Mouse (Mus musculus): ENCODE results near the gene Gm17660. TPM values are rescaled to one million over a fixed set of nuclear protein-coding genes. Genes with fewer than 3 reads are reported as not detected.
A peak's percentile ranks its signal among the peaks of the same experiment; 100 is the strongest.

Gene Gm17660
- not detected for total RNA-seq (2022)

DNA sequence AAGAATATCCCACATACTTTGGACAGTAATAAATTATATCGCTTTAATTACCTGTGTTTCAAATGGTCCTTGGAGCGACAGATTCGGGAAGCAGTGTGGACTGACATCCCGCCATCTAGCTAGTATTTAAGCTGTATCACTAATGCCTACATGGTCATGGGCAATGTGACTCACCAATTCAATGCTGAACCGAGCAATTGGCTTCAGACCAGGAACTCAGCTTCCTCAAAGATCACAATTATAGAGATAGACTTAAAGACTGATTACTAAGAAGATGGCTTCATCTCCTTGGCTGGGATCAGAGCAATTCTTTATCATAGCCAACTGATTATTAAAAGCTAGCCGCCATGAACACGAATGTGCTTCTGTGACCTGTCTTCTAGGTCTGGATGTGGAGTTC is at the start of gene Gm17660:
Gene Gm17660, minus strand, starts transcription at position 101 of the 400 bp plus-strand sequence.
- DNase-seq (ENCODE audit: low spot score): no peak

DNA sequence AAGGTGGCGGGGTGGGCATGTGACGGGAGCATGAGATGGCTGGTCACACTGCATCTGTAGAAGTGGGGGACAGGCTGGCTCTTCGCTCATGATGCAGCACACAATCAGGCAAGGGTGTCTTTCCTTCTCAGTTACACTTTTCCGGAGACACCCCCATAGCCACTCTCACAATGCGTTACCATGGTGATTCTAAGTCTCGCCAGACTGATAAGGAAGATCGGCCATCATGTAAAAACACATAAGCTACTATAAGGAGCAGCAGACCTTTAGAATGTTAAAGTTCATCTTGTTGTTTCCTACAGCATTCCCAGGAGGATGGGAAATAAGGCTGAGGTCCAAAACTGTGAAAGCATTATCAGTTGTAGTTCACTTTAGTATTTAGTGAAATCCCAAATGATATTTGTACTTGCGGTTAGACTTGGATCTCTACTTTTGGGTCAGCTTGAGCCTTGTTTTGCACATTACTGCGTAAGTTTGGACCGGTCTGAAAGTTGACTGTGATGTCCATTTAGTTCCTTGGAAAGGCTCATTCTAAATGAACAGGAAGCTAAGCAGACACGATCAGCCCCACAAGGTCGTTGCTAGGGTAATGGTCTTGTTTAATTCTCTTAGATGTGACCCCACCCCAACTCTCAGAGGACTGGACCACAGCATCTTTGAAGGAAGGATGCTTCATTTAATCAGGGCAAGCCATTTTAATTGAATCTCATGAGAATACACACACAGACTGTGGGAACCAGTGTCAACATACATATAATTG is 49.3 kb upstream of the Gm17660 start:
- peak; percentile 73 for DNase-seq (ENCODE audit: low spot score)

DNA sequence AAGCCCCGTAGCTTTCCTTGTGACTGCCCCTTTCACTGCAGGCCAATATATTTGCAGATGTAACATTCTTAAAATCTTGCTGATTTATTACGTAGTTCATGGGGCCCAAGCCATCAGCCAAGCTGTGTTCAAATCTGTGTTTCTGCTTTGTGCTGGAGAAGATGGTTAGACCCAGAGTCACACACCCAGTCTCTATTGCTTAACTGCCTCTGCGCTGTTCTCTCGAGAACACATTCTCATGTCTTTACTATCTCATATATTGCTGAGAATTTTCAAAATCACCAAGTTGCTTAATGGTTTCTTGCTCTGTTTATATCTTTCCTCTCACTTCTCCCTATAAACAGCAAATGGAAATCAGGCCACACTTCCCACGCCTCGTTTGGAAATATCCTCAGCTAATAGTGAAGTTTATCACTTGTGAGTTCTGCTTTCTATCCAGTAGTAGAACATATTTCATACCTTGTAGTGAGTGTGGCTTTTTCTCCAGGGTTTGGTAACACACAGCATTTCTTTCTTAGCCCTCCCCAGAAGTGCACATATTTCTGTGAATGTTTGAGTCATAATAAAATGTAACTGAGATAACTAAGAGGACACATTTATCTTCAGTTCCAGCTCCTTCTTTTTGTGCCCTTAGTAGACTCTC is 46.7 kb upstream of the Gm17660 start:
- peak; percentile 9 for DNase-seq (ENCODE audit: low spot score)

DNA sequence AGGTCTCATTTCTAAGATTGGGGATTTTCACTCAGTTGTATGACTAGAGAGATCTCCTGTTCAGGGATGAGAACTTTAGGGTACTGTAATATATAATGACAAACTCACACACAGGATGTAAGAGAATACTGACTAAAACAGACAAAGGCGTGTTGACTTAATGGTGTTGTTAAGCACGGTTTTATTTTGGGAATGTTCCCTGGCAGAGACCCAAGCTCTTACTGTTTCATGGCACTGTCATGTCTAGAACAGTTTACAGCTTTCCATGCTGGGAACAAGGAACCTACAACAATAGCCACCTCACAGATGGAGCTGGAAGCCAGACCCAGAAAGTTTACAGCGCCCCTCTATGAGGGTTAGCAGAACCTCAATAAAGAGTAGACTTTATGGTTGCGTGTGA is 38.5 kb upstream of the Gm17660 start:
- peak; percentile 84 for DNase-seq (ENCODE audit: low spot score)

DNA sequence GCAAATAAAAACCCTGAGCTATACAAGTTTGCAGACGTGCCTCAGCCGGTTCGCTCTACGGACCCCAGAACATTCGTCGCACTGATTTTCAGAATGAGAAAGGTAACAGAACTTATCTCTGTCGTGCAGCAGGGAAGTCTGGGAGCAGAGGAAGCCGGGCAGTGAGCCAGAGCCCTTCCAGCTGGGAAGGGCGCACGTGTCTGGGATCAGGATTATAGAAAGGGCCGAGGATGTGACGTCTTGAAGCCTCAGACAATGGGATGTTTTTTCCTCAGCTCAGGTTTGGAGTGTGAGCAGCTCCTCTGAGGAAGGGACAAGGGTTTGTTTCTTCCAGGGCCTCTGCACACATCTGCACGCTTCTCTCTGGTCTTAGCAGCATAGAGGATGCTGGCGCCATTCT is 37.7 kb upstream of the Gm17660 start:
- peak; percentile 89 for DNase-seq (ENCODE audit: low spot score)

DNA sequence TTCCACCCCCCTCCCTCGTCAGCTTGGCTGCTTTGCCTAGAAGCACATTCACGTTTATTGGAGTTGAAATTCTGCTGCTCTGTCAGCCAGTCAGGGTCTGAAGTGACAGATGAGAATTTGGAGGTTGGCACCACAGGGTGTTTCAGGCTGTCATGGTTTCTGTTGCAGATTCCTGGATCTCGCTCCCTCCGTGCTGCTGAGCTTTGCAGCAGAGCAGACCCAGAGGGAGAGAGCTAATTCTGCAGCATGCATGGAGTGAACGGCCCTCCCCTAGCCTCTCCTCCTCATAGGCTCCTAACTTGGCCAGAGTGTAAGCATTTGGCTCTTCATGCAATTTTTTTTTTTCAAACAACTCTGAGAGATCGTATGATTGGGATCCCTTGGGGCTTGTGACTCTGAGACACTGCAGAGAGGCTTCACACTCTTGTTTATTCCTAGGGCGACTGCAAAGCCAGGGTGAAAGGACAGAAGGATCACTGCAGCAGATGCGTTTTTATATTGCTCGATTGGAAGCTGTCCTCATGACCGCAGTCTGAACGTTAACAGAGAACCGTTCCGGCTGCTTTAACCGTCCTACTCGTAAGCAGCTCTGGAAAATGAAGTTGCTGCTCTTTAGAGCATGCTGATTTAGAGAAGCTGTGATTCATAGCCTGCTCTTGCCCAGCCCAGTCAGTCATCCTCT is 36.2 kb upstream of the Gm17660 start, which contains the start of gene Sparcl1:
Gene Sparcl1, minus strand, starts transcription at position 243 of the 682 bp plus-strand sequence.
- peak; percentile 81 for DNase-seq (ENCODE audit: low spot score)

DNA sequence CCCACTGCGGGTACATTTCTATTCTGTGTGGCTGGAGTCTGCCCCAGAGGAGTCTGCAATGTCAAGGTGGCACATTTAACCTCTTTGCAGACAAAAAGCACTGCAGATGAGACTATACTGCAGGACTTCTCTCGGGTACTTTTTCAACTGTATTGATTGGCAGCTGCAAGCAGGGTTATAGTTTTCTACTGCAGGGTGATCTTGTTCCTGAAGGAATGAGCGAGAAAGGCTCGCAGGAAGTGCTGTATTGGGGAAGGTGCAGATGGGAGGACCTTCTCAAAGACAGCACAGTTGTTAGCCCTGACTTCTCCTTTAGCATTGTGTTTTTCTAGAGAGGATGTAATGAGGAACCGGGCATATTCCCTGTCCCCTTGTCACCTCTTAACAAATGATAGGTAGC is 35.1 kb upstream of the Gm17660 start:
- peak; percentile 40 for DNase-seq (ENCODE audit: low spot score)

DNA sequence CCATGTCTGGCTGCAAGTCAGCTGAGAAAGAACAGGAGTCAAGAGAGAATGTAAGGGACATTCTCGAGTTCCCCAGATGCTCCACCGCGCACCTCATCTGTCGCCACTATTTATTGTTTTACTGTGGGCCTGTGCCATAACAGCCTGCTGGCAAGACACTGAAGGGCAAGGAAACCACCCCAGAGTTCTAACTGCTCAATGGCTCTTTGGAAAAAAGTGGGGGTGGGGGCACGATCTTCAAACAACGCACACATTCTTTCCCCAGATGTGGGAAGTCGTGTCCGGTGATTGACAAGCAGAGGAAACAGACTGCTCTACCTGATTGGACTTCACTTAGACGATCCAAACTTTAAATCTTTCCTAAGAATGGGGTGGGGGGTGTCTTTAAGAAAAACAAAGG is 34.6 kb upstream of the Gm17660 start:
- DNase-seq (ENCODE audit: low spot score): peak; percentile 65

DNA sequence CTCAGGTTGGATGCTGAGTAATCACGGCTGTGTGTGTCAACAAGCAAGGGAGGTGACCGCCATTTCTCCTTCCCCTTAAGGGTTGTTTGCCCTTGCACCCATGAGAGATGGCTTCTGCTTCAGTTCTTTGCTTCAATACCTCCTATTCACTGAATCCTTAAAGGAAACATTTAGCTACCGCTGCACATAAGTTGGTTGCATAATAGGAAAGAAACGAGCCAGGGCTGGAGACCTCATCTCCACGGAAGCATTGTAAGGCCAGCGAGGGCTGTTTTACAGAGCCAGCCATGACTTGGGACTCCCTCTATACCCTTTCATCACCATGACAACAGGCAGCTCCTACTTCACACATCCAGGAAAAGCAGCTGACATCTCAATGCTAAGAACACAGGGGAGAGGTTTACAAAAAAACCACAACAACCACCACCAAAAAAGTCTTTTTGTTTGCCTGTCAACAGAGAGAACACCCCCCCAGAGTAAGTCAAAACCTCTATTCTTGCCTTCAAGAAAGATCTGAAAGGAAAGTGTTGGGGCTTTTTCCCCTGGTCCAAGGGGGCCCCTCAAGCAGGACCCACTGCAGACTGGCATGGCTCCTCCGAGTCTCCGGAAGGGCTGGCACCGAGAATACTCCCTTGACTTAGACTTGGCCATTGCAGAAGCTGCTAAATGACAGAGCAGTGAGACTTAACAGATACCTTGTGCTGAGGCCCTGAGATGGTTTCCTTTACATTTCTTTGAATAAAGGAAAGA is 32.9 kb upstream of the Gm17660 start:
- DNase-seq (ENCODE audit: low spot score): peak; percentile 38

DNA sequence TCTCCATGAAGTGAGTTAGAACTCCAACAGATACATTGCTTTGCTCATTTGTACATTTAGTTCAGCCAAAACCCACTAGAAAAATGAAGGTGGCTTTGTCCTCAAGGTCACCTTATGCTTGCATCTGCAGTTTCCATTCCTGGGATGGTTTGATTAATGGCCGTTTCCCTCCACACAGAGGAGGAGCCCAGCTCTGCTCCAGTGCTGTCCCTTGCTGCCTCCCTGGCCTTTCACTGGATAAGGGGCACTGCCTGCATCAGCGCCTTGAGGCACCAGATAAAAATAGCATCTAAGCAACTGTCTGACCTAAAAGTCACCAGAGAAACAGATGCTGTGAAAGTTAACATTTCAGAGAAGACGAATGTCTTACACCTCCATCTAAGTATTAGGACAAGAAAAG is 32.1 kb upstream of the Gm17660 start:
- peak; percentile 19 for DNase-seq (ENCODE audit: low spot score)

DNA sequence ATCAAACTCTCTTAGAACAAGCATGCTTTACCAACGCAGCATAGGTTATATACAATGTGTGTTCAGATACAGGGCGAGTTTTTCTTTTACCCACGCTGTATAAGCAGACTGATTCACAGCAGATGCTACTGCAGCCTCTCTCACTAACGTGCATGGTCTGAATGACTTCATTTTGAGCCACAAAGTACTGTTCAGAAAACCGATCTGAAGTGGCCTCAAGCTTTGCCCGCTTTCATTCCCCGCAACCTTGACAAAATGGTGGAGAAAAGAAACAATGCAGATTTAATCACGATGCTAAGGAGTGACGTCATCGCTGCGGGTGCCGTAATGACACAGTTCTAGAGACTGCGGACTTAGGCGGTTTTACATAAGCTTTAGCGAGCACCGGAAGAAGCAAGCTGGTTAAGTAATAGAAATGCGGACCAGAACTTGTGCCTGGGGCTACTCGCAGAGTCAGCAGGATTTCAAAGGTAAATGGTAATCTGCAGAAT is 31.5 kb upstream of the Gm17660 start:
- DNase-seq (ENCODE audit: low spot score): peak; percentile 19

DNA sequence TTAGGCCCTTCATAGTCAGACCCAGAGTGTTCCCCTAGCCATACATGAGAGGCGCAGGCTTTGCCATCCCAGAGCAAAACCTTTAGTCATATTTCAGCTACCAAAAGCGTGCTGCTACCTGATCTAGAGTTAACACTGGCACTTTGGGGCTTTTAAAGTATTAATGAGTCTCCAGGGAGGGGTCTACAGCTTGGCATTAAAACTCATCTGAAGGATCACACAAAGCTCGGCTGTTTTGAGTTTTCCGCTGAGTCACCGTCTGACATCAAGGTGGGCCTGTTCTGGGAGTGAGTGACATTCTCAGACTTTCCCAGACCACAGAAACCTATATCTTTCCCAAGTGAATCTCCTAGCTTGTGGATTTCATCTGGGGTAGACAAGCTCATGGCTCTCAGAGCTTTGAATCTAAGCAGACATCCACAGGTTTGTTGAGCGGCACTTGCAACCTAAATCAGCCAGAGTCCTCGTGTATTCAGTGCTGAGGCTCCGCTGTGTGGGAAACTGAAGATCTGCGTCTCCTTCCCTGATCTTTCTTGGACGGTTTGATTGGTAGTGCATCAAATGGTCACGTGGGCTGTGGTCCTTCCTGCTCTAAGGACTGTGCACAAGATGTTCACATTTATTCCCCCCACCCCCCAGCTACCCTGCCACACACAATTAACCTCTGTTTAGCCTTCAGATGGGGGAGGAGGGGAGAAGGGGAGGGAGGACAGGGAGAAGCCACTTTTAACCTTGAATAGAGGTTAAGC is 30.9 kb upstream of the Gm17660 start:
- peak; percentile 19 for DNase-seq (ENCODE audit: low spot score)

DNA sequence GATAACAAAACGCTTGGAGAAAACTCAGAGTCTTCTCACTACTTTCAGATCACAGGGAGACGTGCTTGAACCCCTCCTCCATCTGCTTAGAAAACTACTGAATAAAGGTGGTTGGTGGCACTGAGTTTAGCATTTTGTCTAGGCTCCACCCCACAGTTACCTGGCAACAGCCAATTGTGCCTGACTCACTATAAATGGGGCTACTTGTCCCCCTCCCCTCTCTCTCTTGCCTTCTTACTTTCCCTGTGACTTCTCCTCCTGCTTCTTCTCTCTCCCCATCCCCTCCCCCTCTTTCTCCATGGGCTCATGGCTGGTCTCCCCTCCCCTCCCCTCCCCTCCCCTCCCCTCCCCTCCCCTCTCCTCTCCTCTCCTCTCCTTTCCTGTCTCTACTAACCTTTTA is 26.7 kb upstream of the Gm17660 start:
- DNase-seq (ENCODE audit: low spot score): no peak

DNA sequence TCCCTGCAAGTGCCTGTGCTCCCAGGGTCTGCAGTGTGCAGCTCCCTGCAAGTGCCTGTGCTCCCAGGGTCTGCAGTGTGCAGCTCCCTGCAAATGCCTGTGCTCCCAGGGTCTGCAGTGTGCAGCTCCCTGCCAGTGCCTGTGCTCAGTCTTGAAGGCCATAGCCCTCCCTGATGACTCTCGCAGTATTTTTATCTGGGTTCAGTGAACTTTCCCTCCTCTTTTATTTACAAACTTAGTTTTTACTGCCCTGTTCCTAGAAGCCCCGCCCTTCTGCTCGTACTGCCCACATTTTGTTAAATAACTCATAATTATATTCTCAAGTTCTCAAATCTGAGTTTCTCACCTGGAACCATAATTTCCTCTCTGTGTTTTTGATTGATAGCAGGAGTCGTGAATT is 25.8 kb upstream of the Gm17660 start:
- DNase-seq (ENCODE audit: low spot score): no peak

DNA sequence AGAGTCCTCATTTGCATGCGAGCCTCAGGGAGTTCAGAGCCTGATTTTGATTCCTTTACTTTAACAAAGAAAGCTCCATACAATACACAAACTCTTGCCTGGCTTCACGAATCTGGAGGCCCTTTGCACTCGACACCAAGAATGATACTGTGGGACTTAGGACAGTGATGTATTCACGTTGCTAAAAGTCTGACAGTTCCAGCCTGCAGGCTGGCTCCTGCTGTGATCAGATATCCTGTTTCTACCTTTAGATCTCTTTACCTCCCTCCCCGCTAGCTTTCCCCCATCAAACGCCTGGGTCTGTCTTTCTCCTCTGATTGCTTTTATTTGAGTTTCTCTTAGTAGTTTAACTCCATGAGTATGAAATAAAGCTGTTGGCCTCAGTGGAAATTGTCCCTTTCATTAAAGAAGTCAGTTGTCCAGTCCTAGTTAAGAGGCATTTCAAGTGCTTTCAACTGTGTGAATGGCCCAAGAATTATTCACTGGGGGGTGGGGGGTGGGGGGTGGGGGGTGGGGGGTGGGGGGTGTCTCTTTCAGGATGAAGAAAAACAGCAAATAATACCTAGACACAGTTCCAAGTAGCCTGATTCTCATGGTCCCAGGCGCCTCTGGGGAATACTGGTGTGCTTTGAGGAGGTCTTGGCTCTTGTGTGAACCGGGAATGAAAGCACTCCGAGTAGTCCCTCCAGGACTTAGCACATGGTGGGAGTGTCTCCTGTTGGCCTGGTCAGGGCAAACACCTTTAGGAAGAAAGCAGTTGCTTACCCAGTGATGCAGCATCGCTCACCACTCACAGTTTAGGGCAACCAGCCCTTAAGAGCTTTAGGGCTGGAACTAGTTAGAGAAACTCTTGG is 24.5 kb upstream of the Gm17660 start:
- peak; percentile 17 for DNase-seq (ENCODE audit: low spot score)

DNA sequence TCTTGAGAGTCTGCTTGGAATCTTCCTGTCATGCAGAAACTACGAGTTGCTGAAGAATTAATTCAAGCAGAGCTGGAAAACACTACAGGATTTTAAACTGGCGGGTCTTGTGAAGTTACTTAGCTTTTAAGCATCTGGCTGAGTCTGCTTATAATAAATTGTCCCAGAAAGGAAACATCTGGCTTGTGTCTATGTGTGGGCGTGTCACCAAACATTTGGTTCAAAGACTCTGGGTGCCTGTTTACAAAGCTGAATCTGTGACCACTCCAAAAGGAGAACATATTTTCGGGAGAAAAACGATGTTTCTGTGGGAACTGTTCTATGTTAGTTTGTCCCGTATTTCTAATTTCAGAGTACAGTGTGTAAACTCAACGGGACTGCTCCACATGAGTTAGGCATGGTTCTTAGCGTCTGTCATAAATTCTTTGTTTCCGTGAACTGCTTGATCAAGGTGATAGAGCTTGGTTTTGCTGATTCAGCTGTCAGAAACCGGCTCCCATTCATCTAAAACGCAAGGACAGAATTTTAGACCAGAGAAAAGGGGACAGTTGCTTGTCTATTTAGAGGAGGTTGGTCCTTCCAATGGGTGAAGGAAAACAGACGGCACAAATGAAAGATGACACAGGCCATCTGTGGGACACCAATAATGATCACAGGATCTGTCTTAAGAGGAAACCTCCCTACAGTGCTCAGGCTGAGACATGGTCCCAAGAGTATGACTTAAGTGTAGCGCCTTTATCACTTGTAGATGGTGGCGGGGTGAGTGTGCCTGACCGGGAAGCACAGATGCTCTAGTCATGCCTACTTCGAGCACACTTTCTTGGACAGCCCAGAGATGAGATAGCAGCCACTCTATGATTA is 18.9 kb upstream of the Gm17660 start:
- DNase-seq (ENCODE audit: low spot score): peak; percentile 85

DNA sequence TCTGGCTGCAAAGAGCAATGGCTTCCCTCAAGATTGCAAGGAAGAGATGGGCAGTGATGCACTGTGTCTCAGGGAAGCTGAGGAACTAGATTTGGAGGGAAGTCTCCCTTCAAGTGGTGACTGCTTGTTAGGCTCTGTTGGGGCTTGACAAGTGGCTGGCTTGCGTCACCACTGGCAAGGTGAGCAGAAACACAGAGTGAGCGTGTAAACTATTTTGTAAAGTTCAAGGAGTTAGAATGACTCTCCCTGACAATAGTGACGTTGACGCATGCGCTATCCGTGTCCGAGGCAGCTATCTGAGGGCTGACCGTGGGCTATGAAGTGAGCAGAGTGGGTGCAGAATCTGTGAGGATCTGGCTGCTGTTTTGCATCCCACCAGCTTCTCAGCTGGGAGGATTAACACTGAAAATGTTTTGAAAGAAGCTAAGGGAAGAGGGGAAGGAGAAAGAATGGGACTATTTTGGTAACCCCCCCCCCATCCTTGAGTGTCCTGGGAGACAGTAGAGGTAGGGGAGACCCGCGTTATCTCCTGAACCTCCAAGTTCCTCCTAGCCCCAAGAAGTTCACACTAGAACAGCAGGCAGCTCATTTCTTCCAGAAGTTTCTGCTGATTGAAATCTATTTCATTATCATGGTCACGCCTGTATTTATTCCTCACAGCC is 18.1 kb upstream of the Gm17660 start:
- peak; percentile 4 for DNase-seq (ENCODE audit: low spot score)

DNA sequence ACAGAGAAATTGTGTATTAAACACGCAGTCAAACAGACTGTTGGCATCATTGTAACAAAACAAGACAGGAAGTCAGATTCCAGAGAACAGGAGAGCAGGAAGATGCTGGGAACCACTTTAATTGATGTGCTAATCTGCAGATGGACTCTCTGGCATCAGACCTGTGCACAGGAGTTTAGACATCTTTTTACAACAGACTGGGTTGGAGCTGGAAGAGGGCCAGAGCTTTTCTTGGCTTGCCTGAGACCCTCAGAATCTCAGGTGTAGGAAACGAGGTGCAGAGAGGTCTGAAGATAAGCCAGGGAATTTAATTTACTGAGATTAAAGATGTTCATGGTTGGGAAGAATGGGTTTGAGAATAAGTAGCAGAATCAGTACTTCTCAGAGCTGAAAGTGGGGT is 12.3 kb upstream of the Gm17660 start:
- no peak for DNase-seq (ENCODE audit: low spot score)

DNA sequence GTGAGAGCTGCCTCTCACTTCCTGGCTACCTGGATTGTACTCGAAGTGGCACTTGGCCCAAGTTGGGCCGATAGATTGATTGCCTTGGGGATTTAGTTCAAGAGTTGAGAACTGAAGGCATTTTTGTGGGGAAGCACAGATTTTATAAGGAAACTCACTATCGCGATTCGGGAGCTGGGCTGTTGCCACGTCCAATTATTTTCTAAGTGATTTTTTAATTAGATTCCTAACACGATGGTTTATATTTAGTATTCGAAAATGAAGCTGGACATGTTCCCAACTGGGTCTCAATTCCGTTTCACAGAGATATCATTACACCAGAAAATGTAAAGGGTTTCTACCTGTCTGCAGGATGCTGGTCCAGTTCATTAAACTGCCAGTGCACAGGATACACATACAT is 8.0 kb upstream of the Gm17660 start:
- DNase-seq (ENCODE audit: low spot score): no peak

Measured in heart, adult 8-10 months (tissue).